Mouse (Mus musculus) cerebellum, adult (tissue): ENCODE data around the gene Prss29.

Source experiments
- ATAC-seq: cut with Nextera tagmentation; 2 replicates; pipeline ENCODE4 v1.9.2; 2017; ENCODE audit warnings: mild to moderate bottlenecking, moderate library complexity, mixed read lengths; ENCODE audit not compliant: insufficient number of reproducible peaks, low FRiP score, low TSS enrichment

Prss29 gene

DNA sequence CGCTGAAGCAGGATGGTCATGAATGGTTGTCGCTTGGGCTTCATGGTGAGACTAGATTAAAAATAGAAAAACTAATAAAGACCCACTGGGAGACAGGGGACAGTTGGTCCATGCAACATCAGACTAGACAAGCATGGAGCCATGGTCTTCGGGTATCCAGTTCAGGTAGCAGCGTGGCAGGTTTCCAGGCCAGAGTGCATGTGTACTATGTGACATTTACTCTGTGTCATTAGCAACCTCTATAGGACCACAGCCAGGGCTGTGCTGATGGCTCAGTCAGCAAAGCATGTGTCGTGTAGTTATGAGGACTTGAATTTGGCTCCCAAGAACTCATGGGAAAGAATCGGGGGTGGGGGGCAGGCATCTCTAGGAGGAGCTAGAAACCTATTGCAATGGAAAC lies 21.5 kb downstream of the Prss29 start:
- ATAC-seq = no peak

DNA sequence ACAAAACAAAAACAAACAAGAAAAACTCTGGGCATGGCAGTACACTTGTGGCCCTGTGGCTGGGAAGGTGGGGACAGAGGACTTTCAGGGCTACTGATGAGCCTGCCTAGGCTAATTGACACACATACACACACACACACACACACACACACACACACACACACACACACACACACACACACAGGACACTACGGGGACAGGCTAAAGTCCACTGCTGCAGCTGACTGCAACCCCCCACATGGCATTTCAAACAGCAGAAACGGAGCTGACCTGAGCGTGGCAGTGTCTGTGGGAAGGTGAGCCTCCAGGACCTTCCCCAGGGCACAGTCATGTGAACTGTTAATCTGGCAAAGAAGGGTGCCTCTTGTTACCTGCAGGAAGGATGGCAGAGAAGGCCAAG lies 23.0 kb downstream of the Prss29 start:
- ATAC-seq = no peak

DNA sequence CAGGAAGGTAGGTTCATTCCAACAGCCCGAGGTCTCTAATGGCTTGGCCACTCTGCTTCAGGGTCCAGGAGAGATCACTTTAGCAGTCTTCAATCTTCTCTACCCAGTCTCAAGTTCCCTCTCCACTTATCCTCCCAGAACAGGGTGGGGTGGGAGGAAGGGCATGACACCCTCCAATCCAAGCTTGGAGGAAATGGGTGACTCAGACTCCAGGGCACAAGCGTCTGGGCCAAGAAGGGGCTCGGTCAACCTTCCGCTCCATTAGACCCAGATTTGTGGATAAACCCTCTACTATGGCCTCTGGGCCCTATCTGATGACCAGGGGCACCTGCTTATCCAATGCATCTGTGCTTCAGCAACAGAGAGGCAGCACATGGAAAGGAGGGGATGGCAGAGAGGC lies 27.0 kb downstream of the Prss29 start, which contains the start of gene Tpsab1:
Tpsab1 (minus strand) TSS at position 101 of the 400 bp plus-strand sequence.
- no peak for ATAC-seq

DNA sequence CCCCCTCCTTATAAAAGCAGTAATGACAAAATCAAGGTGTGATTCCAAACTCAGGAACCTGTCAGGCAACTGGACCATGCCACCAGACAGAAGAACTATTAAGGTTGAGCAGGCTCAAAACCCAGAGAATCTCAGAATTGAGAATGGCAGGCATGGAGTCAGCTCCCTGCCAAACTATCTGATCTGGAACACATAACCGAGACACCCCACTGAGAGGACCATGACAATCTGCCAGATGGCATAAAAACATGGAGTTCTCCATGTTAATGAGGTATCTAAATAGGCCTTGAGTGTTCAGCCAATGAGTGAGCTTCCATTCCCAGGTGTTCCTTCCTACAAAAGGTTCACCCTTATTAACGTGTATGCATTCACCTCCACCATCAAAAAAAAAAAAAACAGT lies 42.8 kb downstream of the Prss29 start:
- no peak for ATAC-seq

DNA sequence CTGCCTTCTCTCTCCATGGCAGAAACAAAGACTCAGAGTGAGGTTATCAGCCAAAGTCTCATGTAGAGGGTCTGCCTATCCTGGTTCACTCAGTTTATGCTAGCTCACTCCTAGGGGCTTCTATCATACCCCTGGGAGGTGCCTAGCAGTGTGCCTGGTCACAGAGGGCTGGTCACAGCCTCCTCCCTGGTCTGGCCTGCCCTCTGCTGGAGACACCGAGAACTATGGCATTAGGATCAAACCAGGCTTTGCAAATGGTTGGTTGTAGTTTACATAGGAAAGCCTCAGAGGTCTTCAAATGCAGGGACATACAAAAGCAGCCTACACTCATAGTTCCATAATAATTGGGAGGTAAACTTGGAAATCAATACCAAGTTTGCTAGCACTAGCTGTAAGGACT lies 45.3 kb downstream of the Prss29 start:
- no peak for ATAC-seq

DNA sequence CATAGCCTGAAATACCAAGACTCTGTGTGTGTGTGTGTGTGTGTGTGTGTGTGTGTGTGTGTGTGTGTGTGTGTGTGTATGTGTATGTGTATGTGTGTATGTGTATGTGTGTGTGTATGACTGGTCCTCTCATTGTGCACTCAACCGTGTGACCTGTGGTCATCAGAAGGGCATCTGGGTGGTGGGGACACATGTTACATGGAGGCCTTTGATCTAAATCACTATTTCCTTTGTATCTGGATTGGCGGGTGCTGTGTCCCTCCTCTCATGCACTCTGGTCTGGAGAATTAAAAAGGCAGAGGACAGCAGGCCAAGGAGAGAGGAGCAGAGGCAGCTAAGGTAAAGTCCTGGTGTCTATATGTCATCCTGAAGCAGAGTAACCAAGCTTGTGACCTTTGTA lies 47.6 kb downstream of the Prss29 start, which contains the start of gene Tpsb2:
Tpsb2 (plus strand) TSS at position 301 of the 400 bp plus-strand sequence.
- no peak for ATAC-seq

DNA sequence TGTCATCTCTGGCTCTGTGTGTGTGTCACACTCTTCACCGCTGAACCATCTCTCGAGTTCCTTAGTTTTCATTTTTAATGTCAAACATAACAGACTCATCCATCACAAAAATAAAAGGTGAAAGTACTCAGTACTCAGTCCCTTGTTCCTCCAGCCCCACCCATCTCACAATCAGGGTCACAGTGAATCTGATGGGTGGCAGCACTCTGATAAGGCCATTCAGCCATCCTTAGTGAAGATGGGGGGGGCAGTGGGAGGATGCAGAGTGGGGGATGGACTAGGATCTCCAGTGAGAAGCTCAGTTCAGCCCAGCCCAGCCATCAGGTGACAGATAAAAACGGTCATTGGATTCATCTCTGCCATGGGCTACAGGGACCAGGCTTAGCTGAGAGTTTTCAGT lies 50.5 kb downstream of the Prss29 start, which contains the start of gene Tpsg1:
Tpsg1 (plus strand) TSS at position 301 of the 400 bp plus-strand sequence.
- no peak for ATAC-seq
